Mouse (Mus musculus) left cerebral cortex, adult 18-20 months (tissue): ENCODE data around the gene Morc2a. TPM values are rescaled to one million over a fixed set of nuclear protein-coding genes. Genes with fewer than 3 reads are reported as not detected.

Source experiments
- DNase-seq, 2 experiments: peaks; one replicate each; pipeline ENCODE4 v3.0.0; 2021 to 2022; ENCODE audit warnings: low spot score in 2 of 2, mixed read lengths in 1 of 2
- total RNA-seq, 2 experiments: library from RNA; stranded (reverse); gene quantifications; 2 replicates each; pipeline ENCODE4 v1.2.3; 2021

The Morc2a gene
- total RNA-seq, 2 experiments from 2014 or later, result 35.4 to 39.6 TPM

GRCm38 (mm10) chr11:3731469-3731868, 82.5 kb downstream of the Morc2a start:
- DNase-seq, result no peak

- DNase-seq, result no peak
Measured at GRCm38 (mm10) chr11:3733933-3734636, 85.1 kb downstream of the Morc2a start.

- DNase-seq, result peak; percentile 37 to 65
Measured at GRCm38 (mm10) chr11:3735715-3736114, 86.7 kb downstream of the Morc2a start.

- DNase-seq, result no peak
Measured at GRCm38 (mm10) chr11:3738778-3739177, 89.8 kb downstream of the Morc2a start.

Other genes with a start within 250 kb of the Morc2a start
- 100 to 1,000 TPM in 1 of 2 experiments, 10 to 100 TPM in 1; 98.4 to 114 TPM for gene Limk2, start 240.0 kb upstream of the Morc2a start, total RNA-seq
- gene Rnf185, start 196.8 kb upstream of the Morc2a start, total RNA-seq, result 10 to 100 TPM; 30.1 to 33.1 TPM
- 1 to 10 TPM; 2.7 to 3.4 TPM for gene Pla2g3, start 160.9 kb upstream of the Morc2a start, total RNA-seq
- gene Inpp5j, start 144.4 kb upstream of the Morc2a start, total RNA-seq, result 10 to 100 TPM; 51.9 to 53.4 TPM
- gene Selenom, start 134.5 kb upstream of the Morc2a start, total RNA-seq, result 100 to 1,000 TPM; 137 to 148 TPM
- 1 to 10 TPM; 6.0 to 6.5 TPM for gene Smtn, start 108.6 kb upstream of the Morc2a start, total RNA-seq
- 100 to 1,000 TPM; 132 to 142 TPM for gene Osbp2, start 214.7 kb downstream of the Morc2a start, total RNA-seq
- under 1 TPM; 0.37 to 0.54 TPM for gene 4921536K21Rik, start 245.9 kb downstream of the Morc2a start, total RNA-seq
- gene Dusp18, start 246.0 kb downstream of the Morc2a start, total RNA-seq, result 10 to 100 TPM; 19.9 to 24.0 TPM